Mouse (Mus musculus) CD8-positive naive resting alpha-beta T cell, adult 2 months (primary cell): ENCODE data around the gene Pdzd2.

Source experiments
- DNase-seq, 2 experiments: peaks; one replicate each; pipeline ENCODE4 v3.0.0; 2022; ENCODE audit warnings: low read depth in 2 of 2, low spot score in 2 of 2

Pdzd2 gene

GRCm38 (mm10) chr15:12739277-12740247, at the start of gene Pdzd2:
Gene Pdzd2 (minus strand): TSS chr15:12739924.
- no peak for DNase-seq

- no peak for DNase-seq
Observed at GRCm38 (mm10) chr15:12789406-12789867, 49.7 kb upstream of the Pdzd2 start.

- no peak for DNase-seq
Observed at GRCm38 (mm10) chr15:12788536-12788935, 48.8 kb upstream of the Pdzd2 start.

GRCm38 (mm10) chr15:12781729-12782326, 42.1 kb upstream of the Pdzd2 start:
- DNase-seq = no peak

- no peak for DNase-seq
Observed at GRCm38 (mm10) chr15:12781296-12781695, 41.6 kb upstream of the Pdzd2 start.

GRCm38 (mm10) chr15:12774149-12774753, 34.5 kb upstream of the Pdzd2 start:
- no peak for DNase-seq

GRCm38 (mm10) chr15:12770958-12771357, 31.2 kb upstream of the Pdzd2 start:
- no peak for DNase-seq

- DNase-seq = no peak
Observed at GRCm38 (mm10) chr15:12766848-12767247, 27.1 kb upstream of the Pdzd2 start.

GRCm38 (mm10) chr15:12763147-12763546, 23.4 kb upstream of the Pdzd2 start:
- no peak for DNase-seq

GRCm38 (mm10) chr15:12762258-12762913, 22.7 kb upstream of the Pdzd2 start:
- DNase-seq = no peak

GRCm38 (mm10) chr15:12760747-12761146, 21.0 kb upstream of the Pdzd2 start:
- no peak for DNase-seq

- DNase-seq = no peak
Observed at GRCm38 (mm10) chr15:12758461-12758860, 18.7 kb upstream of the Pdzd2 start.

- DNase-seq = no peak
Observed at GRCm38 (mm10) chr15:12757757-12758156, 18.0 kb upstream of the Pdzd2 start.

- DNase-seq = no peak
Observed at GRCm38 (mm10) chr15:12753201-12753600, 13.5 kb upstream of the Pdzd2 start.

- no peak for DNase-seq
Observed at GRCm38 (mm10) chr15:12750963-12751362, 11.2 kb upstream of the Pdzd2 start.

- DNase-seq = no peak
Observed at GRCm38 (mm10) chr15:12749549-12750301, 10.0 kb upstream of the Pdzd2 start.

GRCm38 (mm10) chr15:12742117-12742906, 2.6 kb upstream of the Pdzd2 start:
- DNase-seq = no peak

- no peak for DNase-seq
Observed at GRCm38 (mm10) chr15:12738301-12739093, 1.2 kb downstream of the Pdzd2 start.

GRCm38 (mm10) chr15:12735208-12735607, 4.5 kb downstream of the Pdzd2 start:
- DNase-seq = no peak
